Mouse (Mus musculus) stomach, embryonic 14.5 days (tissue): ENCODE data around the gene Mob3a. TPM values are rescaled to one million over a fixed set of nuclear protein-coding genes. Genes with fewer than 3 reads are reported as not detected.

ENCODE experiments used
- ATAC-seq: fragments of 200-750 bp; cut with Nextera tagmentation; 2 replicates; pipeline ENCODE4 v1.8.0; 2017; ENCODE audit warnings: low read depth, moderate TSS enrichment; ENCODE audit not compliant: insufficient number of reproducible peaks, insufficient read depth, low FRiP score
- H3K27ac ChIP-seq: fragments of 300-500 bp; sonication (generic); 2 replicates; pipeline ENCODE4 v1.5.1; 2014; ENCODE audit warnings: mild to moderate bottlenecking, low read length, moderate library complexity, mixed read lengths
- H3K27me3 ChIP-seq: fragments of 300-500 bp; sonication (generic); 2 replicates; pipeline ENCODE4 v1.6.1; 2014; ENCODE audit warnings: low read length, control low read depth, mixed read lengths; ENCODE audit not compliant: control insufficient read depth, insufficient read depth
- H3K36me3 ChIP-seq: fragments of 300-500 bp; sonication (generic); 2 replicates; pipeline ENCODE4 v1.6.1; 2014; ENCODE audit warnings: mild to moderate bottlenecking, control low read depth, low read length, moderate library complexity, mixed read lengths; ENCODE audit not compliant: control insufficient read depth, insufficient read depth
- H3K4me1 ChIP-seq: fragments of 300-500 bp; sonication (generic); 2 replicates; pipeline ENCODE4 v1.6.1; 2014; ENCODE audit warnings: low read length, control low read depth, mixed read lengths; ENCODE audit not compliant: control insufficient read depth, insufficient read depth
- H3K4me2 ChIP-seq: fragments of 300-500 bp; sonication (generic); replicated peaks from 2 replicates; pipeline ENCODE4 v1.6.1; 2014; ENCODE audit warnings: low read depth, low read length, control low read depth
- H3K4me3 ChIP-seq: fragments of 300-500 bp; sonication (generic); 2 replicates; pipeline ENCODE4 v1.5.1; 2014; ENCODE audit warnings: low read depth, low read length, control low read depth
- H3K9ac ChIP-seq: fragments of 300-500 bp; sonication (generic); replicated peaks from 2 replicates; pipeline ENCODE4 v1.6.1; 2014; ENCODE audit warnings: low read depth, mild to moderate bottlenecking, control low read depth, low read length, moderate library complexity, mixed read lengths
- H3K9me3 ChIP-seq: fragments of 300-500 bp; sonication (generic); 2 replicates; pipeline ENCODE4 v1.6.1; 2016; ENCODE audit warnings: low read depth, low read length, control low read depth; ENCODE audit not compliant: control insufficient read depth
- WGBS: fragments of 180-500 bp; shearing (Covaris S2); extraction: QIAGEN DNeasy Blood & Tissue Kit; methylation state at CpG from one replicate; pipeline ENCODE4 v1.1.7; 2014; 5-methylcytosine and 5-hydroxymethylcytosine counted together
- polyA plus RNA-seq: library from polyadenylated mRNA; unstranded; fragments of >200 nt; fragmentation: Nextera tagmentation; extraction: Ambion mirVana; gene quantifications from 2 replicates; pipeline ENCODE4 v1.2.1, GENCODE M21; 2014

Mob3a gene
- 47.9 and 51.1 TPM in 2 replicates for polyA plus RNA-seq

DNA sequence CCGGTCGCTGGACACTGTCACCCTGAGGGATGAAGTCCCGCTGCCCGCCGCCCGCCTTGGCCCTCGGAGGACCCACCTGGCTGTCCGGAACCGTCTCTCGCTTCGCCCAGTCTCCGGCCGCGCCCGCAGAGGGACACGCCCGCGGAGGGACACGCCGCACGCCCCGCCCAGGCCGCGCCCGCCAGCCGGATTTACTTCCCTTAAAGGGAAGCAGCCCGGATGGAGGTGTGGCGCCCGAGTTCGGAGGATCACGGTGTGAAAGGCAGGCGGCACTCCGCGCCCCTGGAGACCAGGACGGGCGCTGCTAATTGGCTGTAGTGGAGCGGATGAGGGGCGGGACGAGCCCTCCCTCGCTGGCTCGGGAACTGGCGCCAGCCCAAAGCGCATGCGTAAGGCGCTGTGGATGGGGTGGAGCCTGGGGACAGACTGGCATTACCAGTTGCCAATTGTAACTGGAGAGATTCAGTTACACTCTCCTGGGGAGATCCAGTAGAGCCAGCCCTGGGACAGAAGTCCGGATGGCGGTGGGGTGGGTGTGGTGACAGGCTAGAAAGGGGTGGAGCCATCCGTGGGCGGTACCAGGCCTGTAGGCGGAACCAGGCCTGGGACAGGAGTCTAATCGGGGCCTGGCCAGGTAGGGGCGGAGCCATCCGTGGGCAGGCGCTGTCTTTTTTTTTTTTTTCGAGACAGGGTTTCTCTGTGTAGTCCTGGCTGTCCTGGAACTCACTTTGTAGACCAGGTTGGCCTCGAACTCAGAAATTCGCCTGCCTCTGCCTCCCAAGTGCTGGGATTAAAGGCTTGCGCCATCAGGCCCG is at the start of gene Mob3a, which contains the start of gene Izumo4:
Gene Mob3a, minus strand, starts transcription at position 257 of the 815 bp plus-strand sequence.
Gene Izumo4, plus strand, starts transcription at position 464 of the 815 bp plus-strand sequence.
- Histone ChIP-seq H3K9ac (peak within 1 kb of the TSS; percentile 34; the same call in 1 of the 2 replicates), H3K4me1 (peaks cover 25% of the 10 kb centered on the region), H3K27me3 (no peaks in the 10 kb centered on the region), H3K36me3 (peaks cover 23% of the 10 kb centered on the region), H3K9me3 (no peaks in the 10 kb centered on the region), H3K4me3 (peak within 1 kb of the TSS; percentile 63), H3K27ac (peak within 1 kb of the TSS; percentile 83), H3K4me2 (peak within 1 kb of the TSS; percentile 91)
- WGBS, result under 1% methylated on average over 59 of the region's 59 CpGs
- peak; percentile 95 for ATAC-seq

DNA sequence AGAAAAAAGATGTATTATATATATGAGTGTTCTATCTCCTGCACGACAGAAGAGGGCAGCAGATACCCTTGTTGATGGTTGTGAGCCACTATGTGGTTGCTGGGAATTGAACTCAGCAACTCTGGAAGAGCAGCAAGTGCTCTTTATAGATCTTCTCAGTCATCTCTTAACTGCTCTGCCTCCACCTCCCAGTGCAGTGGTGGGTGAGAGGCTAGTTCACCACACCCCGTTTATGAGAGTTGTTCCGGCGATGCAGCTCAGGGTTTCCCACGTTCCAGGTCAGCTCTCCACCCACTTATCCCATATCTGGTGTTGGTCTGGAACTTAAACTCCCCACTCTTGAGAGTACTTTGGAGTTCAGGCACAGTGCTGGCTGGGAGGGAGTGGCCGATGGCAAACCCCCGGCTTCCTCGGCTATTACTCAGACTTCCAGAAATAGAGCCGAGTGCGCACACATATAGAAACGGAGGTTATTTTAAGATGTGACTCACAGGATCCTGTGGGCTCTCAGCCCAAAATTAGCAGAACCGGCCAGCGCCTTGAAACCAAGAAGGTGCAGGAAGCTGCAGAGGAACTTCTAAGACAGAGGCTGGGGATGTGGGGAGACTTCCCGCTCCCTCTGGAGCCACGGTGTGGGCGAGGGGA is 49.5 kb upstream of the Mob3a start:
- peaks cover 9% of the 10 kb centered on the region for H3K4me1 ChIP-seq
- no peaks in the 10 kb centered on the region for H3K27me3 ChIP-seq
- no peaks in the 10 kb centered on the region for H3K9me3 ChIP-seq
- no peaks in the 10 kb centered on the region for H3K36me3 ChIP-seq
- H3K9ac ChIP-seq, result no peak overlapping the region
- H3K4me2 ChIP-seq, result peak overlapping the region; percentile 42
- ATAC-seq, result no peak
- 7% methylated on average over 16 of the region's 16 CpGs for WGBS
- H3K27ac ChIP-seq, result peak overlapping the region; percentile 73
- peak overlapping the region; percentile 13; the same call in 1 of the 2 replicates for H3K4me3 ChIP-seq

DNA sequence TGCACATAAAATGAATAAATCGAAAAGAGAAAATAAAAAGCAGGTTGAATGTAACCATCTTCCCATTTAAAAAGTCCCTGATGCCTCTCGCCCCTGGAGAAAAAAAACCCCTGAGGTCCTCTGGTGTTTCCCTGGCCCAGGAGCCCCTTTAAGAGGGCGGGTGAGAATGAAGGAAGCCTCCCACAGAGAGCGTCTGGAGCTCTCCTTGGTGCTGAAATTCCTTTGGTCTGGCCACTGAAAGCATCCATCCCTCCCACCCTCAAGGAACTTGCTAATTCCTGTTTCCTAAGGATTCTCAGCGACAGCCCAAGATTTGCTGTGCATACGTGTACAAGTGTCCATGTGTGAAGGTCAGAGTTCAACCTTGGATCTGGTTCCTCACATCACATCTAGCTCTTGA is 46.8 kb upstream of the Mob3a start:
- H3K9ac ChIP-seq, result no peak overlapping the region
- H3K4me1 ChIP-seq, result 0 out of 2 replicates have a peak, but pooled peaks cover 3% of the 10 kb centered on the region
- H3K4me2 ChIP-seq, result no peak overlapping the region
- H3K9me3 ChIP-seq, result no peaks in the 10 kb centered on the region
- H3K27ac ChIP-seq, result no peak overlapping the region
- no peaks in the 10 kb centered on the region for H3K27me3 ChIP-seq
- H3K4me3 ChIP-seq, result no peak overlapping the region
- no peak for ATAC-seq
- 12% methylated on average over 6 of the region's 6 CpGs for WGBS
- no peaks in the 10 kb centered on the region for H3K36me3 ChIP-seq

DNA sequence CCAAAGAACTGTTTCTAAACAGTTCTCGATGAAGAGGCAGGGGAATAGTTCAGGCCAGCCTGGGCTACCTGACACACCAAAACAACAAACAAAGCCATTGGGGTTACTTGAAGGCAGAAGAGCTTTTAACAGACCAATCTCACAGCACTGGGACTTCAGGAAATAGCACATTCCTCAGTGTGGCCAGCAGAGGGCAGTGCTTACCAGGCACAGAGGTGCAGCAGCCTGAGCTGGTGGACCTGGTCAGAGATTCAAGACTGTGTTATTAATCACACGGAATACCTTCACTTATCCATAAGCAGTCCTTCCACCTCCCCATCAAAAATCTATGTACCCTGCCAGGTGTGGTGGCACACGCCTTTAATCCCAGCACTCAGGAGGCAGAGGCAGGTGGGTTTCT is 45.6 kb upstream of the Mob3a start:
- no peak overlapping the region for H3K4me2 ChIP-seq
- 12% methylated on average over 3 of the region's 3 CpGs for WGBS
- H3K9ac ChIP-seq, result no peak overlapping the region
- no peak overlapping the region for H3K4me3 ChIP-seq
- no peaks in the 10 kb centered on the region for H3K36me3 ChIP-seq
- H3K9me3 ChIP-seq, result no peaks in the 10 kb centered on the region
- H3K4me1 ChIP-seq, result 0 out of 2 replicates have a peak, but pooled peaks cover 7% of the 10 kb centered on the region
- no peaks in the 10 kb centered on the region for H3K27me3 ChIP-seq
- no peak overlapping the region for H3K27ac ChIP-seq
- ATAC-seq, result no peak

DNA sequence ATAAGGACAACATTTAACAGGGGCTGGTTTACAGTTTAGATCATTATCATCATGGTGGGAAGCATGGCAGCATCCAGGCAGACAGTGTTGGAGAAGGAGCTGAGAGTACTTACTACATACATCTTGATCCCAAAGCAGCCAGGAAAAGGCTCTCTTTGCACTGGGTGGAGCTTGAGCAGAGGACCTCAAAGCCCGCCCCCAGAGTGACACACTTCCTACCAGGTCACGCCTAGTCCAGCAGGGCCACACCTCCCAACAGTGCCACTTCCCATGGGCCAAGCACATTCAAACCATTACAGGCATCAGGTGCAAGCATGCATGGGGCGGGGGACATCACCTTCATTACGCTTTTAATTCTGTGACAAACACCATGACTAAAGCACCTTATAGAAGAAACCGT is 42.5 kb upstream of the Mob3a start:
- ATAC-seq, result no peak
- peaks cover 22% of the 10 kb centered on the region for H3K4me1 ChIP-seq
- WGBS, result 34% methylated on average over 5 of the region's 5 CpGs
- no peaks in the 10 kb centered on the region for H3K9me3 ChIP-seq
- H3K27me3 ChIP-seq, result no peaks in the 10 kb centered on the region
- no peak overlapping the region for H3K9ac ChIP-seq
- no peak overlapping the region for H3K4me2 ChIP-seq
- H3K36me3 ChIP-seq, result no peaks in the 10 kb centered on the region
- H3K27ac ChIP-seq, result no peak overlapping the region
- no peak overlapping the region for H3K4me3 ChIP-seq

DNA sequence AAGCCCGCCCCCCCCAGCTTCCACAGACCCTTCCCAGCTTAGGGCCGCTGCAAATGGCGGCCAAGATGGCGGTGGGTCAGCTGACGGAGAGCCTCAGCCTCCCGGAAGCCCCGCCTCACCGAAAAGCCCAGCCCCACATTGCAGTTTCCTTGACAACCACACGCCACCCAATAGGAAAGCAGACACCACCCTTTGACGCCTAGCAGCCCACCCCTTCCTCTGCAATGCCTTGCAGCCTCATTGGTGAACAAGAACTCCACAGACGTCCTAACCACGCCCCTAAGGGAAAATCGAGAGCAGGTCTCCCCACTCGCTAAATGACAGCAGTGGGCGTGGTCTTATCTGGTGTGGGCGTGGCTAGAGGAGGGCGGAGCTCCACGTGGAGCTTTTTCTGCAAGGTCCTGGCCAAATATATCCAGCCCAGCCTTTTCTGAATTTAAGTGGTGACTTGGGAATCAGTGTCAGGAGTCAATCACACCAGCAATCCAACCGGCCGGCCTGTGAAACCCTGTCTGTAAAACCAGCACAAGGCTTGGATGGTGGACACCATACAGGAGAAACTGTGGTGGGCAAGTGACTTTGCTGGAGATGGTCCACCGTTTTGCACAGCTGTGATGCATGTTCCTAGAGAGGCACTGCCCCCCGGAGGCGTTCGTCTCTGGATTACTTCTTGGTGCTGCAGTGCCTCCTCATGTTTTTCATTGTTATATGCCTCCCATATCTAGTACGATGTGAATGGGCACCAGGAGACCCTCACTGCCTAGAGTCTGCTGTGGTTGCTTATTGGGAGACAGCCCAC is 40.6 kb upstream of the Mob3a start, which contains the start of gene Ap3d1:
Gene Ap3d1, minus strand, starts transcription at position 85 of the 799 bp plus-strand sequence.
- Histone ChIP-seq H3K4me3 (peak within 1 kb of the TSS; percentile 99), H3K36me3 (peaks cover 2% of the 10 kb centered on the region; the same call in 1 of the 2 replicates), H3K9ac (peak within 1 kb of the TSS; percentile 96), H3K4me2 (peak within 1 kb of the TSS; percentile 99), H3K27me3 (no peaks in the 10 kb centered on the region), H3K27ac (peak within 1 kb of the TSS; percentile 67), H3K4me1 (peaks cover 23% of the 10 kb centered on the region), H3K9me3 (no peaks in the 10 kb centered on the region)
- 2% methylated on average over 23 of the region's 25 CpGs for WGBS
- ATAC-seq, result peak; percentile 99

DNA sequence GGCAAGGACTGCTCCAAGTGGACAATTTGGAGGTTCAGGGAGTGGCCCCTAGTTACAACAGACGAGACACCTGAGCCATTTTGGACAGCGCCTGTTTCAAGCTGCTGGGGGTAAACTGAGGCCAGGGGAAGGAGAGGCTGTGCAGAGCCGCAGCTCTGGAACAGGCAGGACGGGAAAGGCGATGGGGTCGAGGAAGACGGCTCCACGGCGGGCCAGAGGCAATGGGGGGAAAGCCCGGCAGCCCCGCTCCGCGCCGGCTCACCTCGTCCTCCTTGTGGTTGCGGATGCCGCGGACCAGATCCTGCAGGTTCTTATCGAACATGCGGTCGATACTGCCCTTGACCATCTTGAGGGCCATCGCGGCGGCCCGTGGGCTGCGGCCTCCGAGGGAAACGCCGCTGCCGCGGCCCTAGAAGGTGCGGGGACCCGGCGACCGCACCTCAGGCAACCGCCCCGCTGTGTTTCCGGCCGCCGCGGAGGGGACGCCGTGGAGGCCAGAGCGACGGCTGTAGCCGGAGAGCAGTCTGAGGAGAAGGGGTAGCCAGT is 39.9 kb upstream of the Mob3a start:
- ATAC-seq, result no peak
- Histone ChIP-seq H3K4me2 (peak overlapping the region; percentile 99), H3K4me3 (peak overlapping the region; percentile 99), H3K27ac (peak overlapping the region; percentile 67), H3K36me3 (peaks cover 5% of the 10 kb centered on the region; the same call in 1 of the 2 replicates), H3K9me3 (no peaks in the 10 kb centered on the region), H3K4me1 (peaks cover 25% of the 10 kb centered on the region), H3K27me3 (no peaks in the 10 kb centered on the region), H3K9ac (peak overlapping the region; percentile 96)
- under 1% methylated on average over 46 of the region's 46 CpGs for WGBS
